Mouse (Mus musculus): ENCODE results near the gene Ift140. TPM values are rescaled to one million over a fixed set of nuclear protein-coding genes. Genes with fewer than 3 reads are reported as not detected.
A peak's percentile ranks its signal among the peaks of the same experiment; 100 is the strongest.

The Ift140 gene
- 22.0 and 26.2 TPM in 2 replicates for polyA plus RNA-seq (2015; fragmentation: Nextera tagmentation; extraction: Ambion mirVana)

- peak within 1 kb of the TSS; percentile 86 for H3K27ac ChIP-seq
- peak; percentile 99 for ATAC-seq (ENCODE audit: insufficient number of reproducible peaks, insufficient read depth, low FRiP score, low TSS enrichment, low read depth)
- peak within 1 kb of the TSS; percentile 99 for H3K9ac ChIP-seq
- peak within 1 kb of the TSS; percentile 92 for H3K4me3 ChIP-seq
- peaks cover 17% of the 10 kb centered on the region for H3K4me1 ChIP-seq
- peak within 1 kb of the TSS; percentile 92 for H3K4me2 ChIP-seq
- no peaks in the 10 kb centered on the region for H3K27me3 ChIP-seq
- H3K36me3 ChIP-seq = peaks cover 32% of the 10 kb centered on the region
- H3K9me3 ChIP-seq = no peaks in the 10 kb centered on the region
- WGBS = under 1% methylated on average over 62 of the region's 62 CpGs
Measured at GRCm38 (mm10) chr17:25015655-25016291, at the start of gene Ift140, which contains the start of gene Cramp1l. Gene Ift140, plus strand, starts transcription at chr17:25016085. Gene Cramp1l, minus strand, starts transcription at chr17:25015788.

GRCm38 (mm10) chr17:24987221-24987620 is 28.7 kb upstream of the Ift140 start:
- Histone ChIP-seq H3K36me3 (peaks cover 93% of the 10 kb centered on the region), H3K27ac (no peak overlapping the region), H3K9me3 (no peaks in the 10 kb centered on the region), H3K27me3 (no peaks in the 10 kb centered on the region), H3K9ac (no peak overlapping the region), H3K4me1 (no peaks in the 10 kb centered on the region), H3K4me3 (no peak overlapping the region), H3K4me2 (no peak overlapping the region)
- 95% methylated on average over 6 of the region's 6 CpGs for WGBS
- no peak for ATAC-seq (ENCODE audit: insufficient number of reproducible peaks, insufficient read depth, low FRiP score, low TSS enrichment, low read depth)

GRCm38 (mm10) chr17:24994721-24995120 is 21.2 kb upstream of the Ift140 start:
- no peak overlapping the region for H3K27ac ChIP-seq
- H3K4me3 ChIP-seq = no peak overlapping the region
- ATAC-seq (ENCODE audit: insufficient number of reproducible peaks, insufficient read depth, low FRiP score, low TSS enrichment, low read depth) = no peak
- no peak overlapping the region for H3K4me2 ChIP-seq
- no peak overlapping the region for H3K9ac ChIP-seq
- no peaks in the 10 kb centered on the region for H3K27me3 ChIP-seq
- peaks cover 90% of the 10 kb centered on the region for H3K36me3 ChIP-seq
- no peaks in the 10 kb centered on the region for H3K9me3 ChIP-seq
- WGBS = 93% methylated on average over 6 of the region's 6 CpGs
- H3K4me1 ChIP-seq = no peaks in the 10 kb centered on the region

- H3K4me3 ChIP-seq = no peak overlapping the region
- no peaks in the 10 kb centered on the region for H3K27me3 ChIP-seq
- peaks cover 78% of the 10 kb centered on the region for H3K36me3 ChIP-seq
- no peak overlapping the region for H3K27ac ChIP-seq
- no peak overlapping the region for H3K4me2 ChIP-seq
- 97% methylated on average over 3 of the region's 3 CpGs for WGBS
- no peak for ATAC-seq (ENCODE audit: insufficient number of reproducible peaks, insufficient read depth, low FRiP score, low TSS enrichment, low read depth)
- no peaks in the 10 kb centered on the region for H3K4me1 ChIP-seq
- H3K9me3 ChIP-seq = no peaks in the 10 kb centered on the region
- H3K9ac ChIP-seq = no peak overlapping the region
Measured at GRCm38 (mm10) chr17:25005102-25005501, 10.8 kb upstream of the Ift140 start.

GRCm38 (mm10) chr17:25007480-25007879 is 8.4 kb upstream of the Ift140 start:
- no peak for ATAC-seq (ENCODE audit: insufficient number of reproducible peaks, insufficient read depth, low FRiP score, low TSS enrichment, low read depth)
- H3K9ac ChIP-seq = no peak overlapping the region
- no peaks in the 10 kb centered on the region for H3K27me3 ChIP-seq
- no peaks in the 10 kb centered on the region for H3K9me3 ChIP-seq
- no peak overlapping the region for H3K4me2 ChIP-seq
- no peak overlapping the region for H3K27ac ChIP-seq
- H3K4me1 ChIP-seq = peaks cover under 1% of the 10 kb centered on the region
- peaks cover 78% of the 10 kb centered on the region for H3K36me3 ChIP-seq
- no peak overlapping the region for H3K4me3 ChIP-seq

GRCm38 (mm10) chr17:25013606-25014501 is 2.0 kb upstream of the Ift140 start:
- under 1% methylated on average over 78 of the region's 81 CpGs for WGBS
- H3K9ac ChIP-seq = peak overlapping the region; percentile 99
- peak overlapping the region; percentile 92 for H3K4me2 ChIP-seq
- peaks cover 32% of the 10 kb centered on the region for H3K36me3 ChIP-seq
- H3K27me3 ChIP-seq = no peaks in the 10 kb centered on the region
- peak overlapping the region; percentile 92 for H3K4me3 ChIP-seq
- peak overlapping the region; percentile 84 for H3K27ac ChIP-seq
- no peaks in the 10 kb centered on the region for H3K9me3 ChIP-seq
- ATAC-seq (ENCODE audit: insufficient number of reproducible peaks, insufficient read depth, low FRiP score, low TSS enrichment, low read depth) = no peak
- peaks cover 17% of the 10 kb centered on the region for H3K4me1 ChIP-seq

GRCm38 (mm10) chr17:25014841-25015570 is 879 bp upstream of the Ift140 start:
- peaks cover 32% of the 10 kb centered on the region for H3K36me3 ChIP-seq
- H3K27me3 ChIP-seq = no peaks in the 10 kb centered on the region
- H3K4me3 ChIP-seq = peak overlapping the region; percentile 92
- under 1% methylated on average over 39 of the region's 39 CpGs for WGBS
- ATAC-seq (ENCODE audit: insufficient number of reproducible peaks, insufficient read depth, low FRiP score, low TSS enrichment, low read depth) = no peak
- H3K4me1 ChIP-seq = peaks cover 17% of the 10 kb centered on the region
- peak overlapping the region; percentile 84 for H3K27ac ChIP-seq
- peak overlapping the region; percentile 92 for H3K4me2 ChIP-seq
- H3K9ac ChIP-seq = peak overlapping the region; percentile 99
- H3K9me3 ChIP-seq = no peaks in the 10 kb centered on the region

GRCm38 (mm10) chr17:25016292-25017132 is 627 bp downstream of the Ift140 start:
- H3K9ac ChIP-seq = peak overlapping the region; percentile 87
- H3K9me3 ChIP-seq = no peaks in the 10 kb centered on the region
- under 1% methylated on average over 55 of the region's 55 CpGs for whole genome bisulfite sequencing
- H3K4me1 ChIP-seq = peaks cover 17% of the 10 kb centered on the region
- H3K27me3 ChIP-seq = no peaks in the 10 kb centered on the region
- peak overlapping the region; percentile 92 for H3K4me2 ChIP-seq
- peak overlapping the region; percentile 86 for H3K27ac ChIP-seq
- peak; percentile 83 for ATAC-seq (ENCODE audit: insufficient number of reproducible peaks, insufficient read depth, low FRiP score, low TSS enrichment, low read depth)
- peak overlapping the region; percentile 92 for H3K4me3 ChIP-seq
- peaks cover 24% of the 10 kb centered on the region for H3K36me3 ChIP-seq

- no peak overlapping the region for H3K27ac ChIP-seq
- no peak for ATAC-seq (ENCODE audit: insufficient number of reproducible peaks, insufficient read depth, low FRiP score, low TSS enrichment, low read depth)
Measured at GRCm38 (mm10) chr17:25036183-25036582, 20.3 kb downstream of the Ift140 start.

GRCm38 (mm10) chr17:25044879-25045278 is 29.0 kb downstream of the Ift140 start:
- no peak for ATAC-seq (ENCODE audit: insufficient number of reproducible peaks, insufficient read depth, low FRiP score, low TSS enrichment, low read depth)
- 64% methylated on average over 7 of the region's 7 CpGs for WGBS
- Histone ChIP-seq H3K4me1 (no peaks in the 10 kb centered on the region), H3K27me3 (no peaks in the 10 kb centered on the region), H3K4me3 (no peak overlapping the region), H3K9me3 (no peaks in the 10 kb centered on the region), H3K4me2 (no peak overlapping the region), H3K9ac (no peak overlapping the region), H3K27ac (no peak overlapping the region), H3K36me3 (peaks cover 56% of the 10 kb centered on the region)

More at GRCm38 (mm10) chr17:25036183-25036582, 20.3 kb downstream of the Ift140 start:
- WGBS = 52% methylated on average over 4 of the region's 4 CpGs
- H3K9me3 ChIP-seq = no peaks in the 10 kb centered on the region
- no peak overlapping the region for H3K4me3 ChIP-seq
- peaks cover 63% of the 10 kb centered on the region for H3K36me3 ChIP-seq
- no peak overlapping the region for H3K4me2 ChIP-seq
- H3K4me1 ChIP-seq = no peaks in the 10 kb centered on the region
- no peaks in the 10 kb centered on the region for H3K27me3 ChIP-seq
- H3K9ac ChIP-seq = no peak overlapping the region

- Histone ChIP-seq H3K36me3 (peaks cover 58% of the 10 kb centered on the region), H3K27me3 (no peaks in the 10 kb centered on the region), H3K9ac (no peak overlapping the region), H3K4me1 (no peaks in the 10 kb centered on the region), H3K9me3 (no peaks in the 10 kb centered on the region), H3K4me3 (no peak overlapping the region), H3K4me2 (no peak overlapping the region), H3K27ac (no peak overlapping the region)
- WGBS = 89% methylated on average over 4 of the region's 4 CpGs
- no peak for ATAC-seq (ENCODE audit: insufficient number of reproducible peaks, insufficient read depth, low FRiP score, low TSS enrichment, low read depth)
Measured at GRCm38 (mm10) chr17:25045281-25045680, 29.4 kb downstream of the Ift140 start.
